Mouse (Mus musculus): ENCODE results near the gene Btnl1. TPM values are rescaled to one million over a fixed set of nuclear protein-coding genes. Genes with fewer than 3 reads are reported as not detected.

The Btnl1 gene
- polyA plus RNA-seq, 1 experiment, result 0.28 TPM

- Histone ChIP-seq H3K9ac (ENCODE audit: low read depth, poor library complexity, severe bottlenecking) (no peak overlapping the region), H3K4me3 (ENCODE audit: low read depth, low read length) (no peak overlapping the region), H3K9me3 (replicated peaks; ENCODE audit: control insufficient read depth, insufficient read depth, low read length, poor library complexity, severe bottlenecking) (no peaks in the 10 kb centered on the region), H3K27ac (ENCODE audit: insufficient read depth, low read length) (no peak overlapping the region), H3K36me3 (ENCODE audit: control insufficient read depth, insufficient read depth, low read length, poor library complexity, severe bottlenecking) (no peaks in the 10 kb centered on the region), H3K4me1 (ENCODE audit: control insufficient read depth, insufficient read depth, low read length) (no peaks in the 10 kb centered on the region), H3K27me3 (ENCODE audit: control insufficient read depth, insufficient read depth, low read length, poor library complexity, severe bottlenecking) (no peaks in the 10 kb centered on the region)
- TF ChIP-seq EP300 (IDR thresholded peaks at IDR 0.05; ENCODE audit: insufficient read depth, low read depth, low read length) (no peak), POLR2A (IDR thresholded peaks at IDR 0.05; ENCODE audit: insufficient read depth, low read length) (no peak), CTCF (IDR thresholded peaks at IDR 0.05; ENCODE audit: low read depth, low read length) (no peak)
These were observed 30.9 kb upstream of the Btnl1 start for GRCm38 (mm10) chr17:34346041-34346440.

GRCm38 (mm10) chr17:34347606-34348308, 29.2 kb upstream of the Btnl1 start:
- no peaks in the 10 kb centered on the region for H3K27me3 ChIP-seq (ENCODE audit: control insufficient read depth, insufficient read depth, low read length, poor library complexity, severe bottlenecking)
- no peaks in the 10 kb centered on the region for H3K36me3 ChIP-seq (ENCODE audit: control insufficient read depth, insufficient read depth, low read length, poor library complexity, severe bottlenecking)
- no peak for TF ChIP-seq CTCF (IDR thresholded peaks at IDR 0.05; ENCODE audit: low read depth, low read length)
- no peak for TF ChIP-seq POLR2A (IDR thresholded peaks at IDR 0.05; ENCODE audit: insufficient read depth, low read length)
- TF ChIP-seq EP300 (IDR thresholded peaks at IDR 0.05; ENCODE audit: insufficient read depth, low read depth, low read length), result no peak
- H3K4me3 ChIP-seq (ENCODE audit: low read depth, low read length), result no peak overlapping the region
- no peaks in the 10 kb centered on the region for H3K9me3 ChIP-seq (replicated peaks; ENCODE audit: control insufficient read depth, insufficient read depth, low read length, poor library complexity, severe bottlenecking)
- no peak overlapping the region for H3K9ac ChIP-seq (ENCODE audit: low read depth, poor library complexity, severe bottlenecking)
- H3K27ac ChIP-seq (ENCODE audit: insufficient read depth, low read length), result no peak overlapping the region
- no peaks in the 10 kb centered on the region for H3K4me1 ChIP-seq (ENCODE audit: control insufficient read depth, insufficient read depth, low read length)

GRCm38 (mm10) chr17:34349429-34349828, 27.5 kb upstream of the Btnl1 start:
- TF ChIP-seq EP300 (IDR thresholded peaks at IDR 0.05; ENCODE audit: insufficient read depth, low read depth, low read length) (no peak), CTCF (IDR thresholded peaks at IDR 0.05; ENCODE audit: low read depth, low read length) (peak; percentile 50)
- no peaks in the 10 kb centered on the region for H3K4me1 ChIP-seq (ENCODE audit: control insufficient read depth, insufficient read depth, low read length)
- H3K4me3 ChIP-seq (ENCODE audit: low read depth, low read length), result no peak overlapping the region
- H3K36me3 ChIP-seq (ENCODE audit: control insufficient read depth, insufficient read depth, low read length, poor library complexity, severe bottlenecking), result no peaks in the 10 kb centered on the region
- no peaks in the 10 kb centered on the region for H3K9me3 ChIP-seq (replicated peaks; ENCODE audit: control insufficient read depth, insufficient read depth, low read length, poor library complexity, severe bottlenecking)
- no peak overlapping the region for H3K27ac ChIP-seq (ENCODE audit: insufficient read depth, low read length)
- no peak overlapping the region for H3K9ac ChIP-seq (ENCODE audit: low read depth, poor library complexity, severe bottlenecking)
- H3K27me3 ChIP-seq (ENCODE audit: control insufficient read depth, insufficient read depth, low read length, poor library complexity, severe bottlenecking), result no peaks in the 10 kb centered on the region

GRCm38 (mm10) chr17:34354539-34354938, 22.4 kb upstream of the Btnl1 start, which contains the start of gene Btnl2:
Gene Btnl2 (plus strand): TSS chr17:34354822.
- H3K27me3 ChIP-seq (ENCODE audit: control insufficient read depth, insufficient read depth, low read length, poor library complexity, severe bottlenecking), result no peaks in the 10 kb centered on the region
- no peak within 1 kb of the TSS for H3K4me3 ChIP-seq (ENCODE audit: low read depth, low read length)
- no peaks in the 10 kb centered on the region for H3K9me3 ChIP-seq (replicated peaks; ENCODE audit: control insufficient read depth, insufficient read depth, low read length, poor library complexity, severe bottlenecking)
- TF ChIP-seq EP300 (IDR thresholded peaks at IDR 0.05; ENCODE audit: insufficient read depth, low read depth, low read length), result no peak
- no peak within 1 kb of the TSS for H3K27ac ChIP-seq (ENCODE audit: insufficient read depth, low read length)
- H3K9ac ChIP-seq (ENCODE audit: low read depth, poor library complexity, severe bottlenecking), result no peak within 1 kb of the TSS
- no peaks in the 10 kb centered on the region for H3K4me1 ChIP-seq (ENCODE audit: control insufficient read depth, insufficient read depth, low read length)
- H3K36me3 ChIP-seq (ENCODE audit: control insufficient read depth, insufficient read depth, low read length, poor library complexity, severe bottlenecking), result no peaks in the 10 kb centered on the region

- Histone ChIP-seq H3K27ac (ENCODE audit: insufficient read depth, low read length) (no peak overlapping the region), H3K27me3 (ENCODE audit: control insufficient read depth, insufficient read depth, low read length, poor library complexity, severe bottlenecking) (no peaks in the 10 kb centered on the region), H3K9me3 (replicated peaks; ENCODE audit: control insufficient read depth, insufficient read depth, low read length, poor library complexity, severe bottlenecking) (no peaks in the 10 kb centered on the region), H3K36me3 (ENCODE audit: control insufficient read depth, insufficient read depth, low read length, poor library complexity, severe bottlenecking) (no peaks in the 10 kb centered on the region), H3K4me3 (ENCODE audit: low read depth, low read length) (no peak overlapping the region), H3K4me1 (ENCODE audit: control insufficient read depth, insufficient read depth, low read length) (no peaks in the 10 kb centered on the region), H3K9ac (ENCODE audit: low read depth, poor library complexity, severe bottlenecking) (no peak overlapping the region)
- TF ChIP-seq EP300 (IDR thresholded peaks at IDR 0.05; ENCODE audit: insufficient read depth, low read depth, low read length) (no peak), POLR2A (IDR thresholded peaks at IDR 0.05; ENCODE audit: insufficient read depth, low read length) (no peak), CTCF (IDR thresholded peaks at IDR 0.05; ENCODE audit: low read depth, low read length) (no peak)
These were observed 22.0 kb upstream of the Btnl1 start for GRCm38 (mm10) chr17:34354940-34355339.

GRCm38 (mm10) chr17:34362954-34363546, 13.9 kb upstream of the Btnl1 start:
- Histone ChIP-seq H3K4me1 (ENCODE audit: control insufficient read depth, insufficient read depth, low read length) (no peaks in the 10 kb centered on the region), H3K36me3 (ENCODE audit: control insufficient read depth, insufficient read depth, low read length, poor library complexity, severe bottlenecking) (no peaks in the 10 kb centered on the region), H3K27me3 (ENCODE audit: control insufficient read depth, insufficient read depth, low read length, poor library complexity, severe bottlenecking) (no peaks in the 10 kb centered on the region), H3K9me3 (replicated peaks; ENCODE audit: control insufficient read depth, insufficient read depth, low read length, poor library complexity, severe bottlenecking) (no peaks in the 10 kb centered on the region), H3K9ac (ENCODE audit: low read depth, poor library complexity, severe bottlenecking) (no peak overlapping the region), H3K4me3 (ENCODE audit: low read depth, low read length) (no peak overlapping the region), H3K27ac (ENCODE audit: insufficient read depth, low read length) (no peak overlapping the region)
- TF ChIP-seq CTCF (IDR thresholded peaks at IDR 0.05; ENCODE audit: low read depth, low read length) (no peak), EP300 (IDR thresholded peaks at IDR 0.05; ENCODE audit: insufficient read depth, low read depth, low read length) (no peak), POLR2A (IDR thresholded peaks at IDR 0.05; ENCODE audit: insufficient read depth, low read length) (no peak)
